In genomic region chr6:142964531-142965385, GRCm38 (mm10) we compare ENCODE assay signal across 8 mouse cellular contexts. TPM values are rescaled to one million over a fixed set of nuclear protein-coding genes. Genes with fewer than 3 reads are reported as not detected.
A peak's percentile ranks its signal among the peaks of the same experiment; 100 is the strongest.
DNase-seq lines count a peak whose midpoint lies in the region; ATAC-seq and TF ChIP-seq lines count a peak whose summit lies in the region.

No protein-coding gene starts in this region.

- TF ChIP-seq CTCF in lung, postnatal 0 days (IDR thresholded peaks at IDR 0.05) = peak; percentile 68

- peak overlapping the region; percentile 42; the same call in 1 of the 2 replicates for H3K27ac ChIP-seq in ES-E14 (ENCODE audit: insufficient read depth, low read depth, low read length, poor library complexity, severe bottlenecking)
- peak overlapping the region; percentile 99 for H3K27ac ChIP-seq in forebrain, embryonic 16.5 days (ENCODE audit: low read length)
- peak overlapping the region; percentile 98 for H3K27ac ChIP-seq in hindbrain, embryonic 15.5 days (replicated peaks)
- H3K27ac ChIP-seq in lung, postnatal 0 days (ENCODE audit: low read length) = no peak overlapping the region

- no peaks in the 10 kb centered on the region for H3K9me3 ChIP-seq in ES-E14 (ENCODE audit: control insufficient read depth, insufficient read depth, low read depth, low read length)
- no peaks in the 10 kb centered on the region for H3K9me3 ChIP-seq in forebrain, embryonic 16.5 days (ENCODE audit: control insufficient read depth, low read length)
- no peaks in the 10 kb centered on the region for H3K9me3 ChIP-seq in hindbrain, embryonic 15.5 days
- no peaks in the 10 kb centered on the region for H3K9me3 ChIP-seq in lung, postnatal 0 days (ENCODE audit: low read length)

- WGBS in forebrain, embryonic 16.5 days = under 1% methylated on average over 39 of the region's 39 CpGs
- 2% methylated on average over 39 of the region's 39 CpGs for WGBS in hindbrain, embryonic 15.5 days
- under 1% methylated on average over 39 of the region's 39 CpGs for WGBS in lung, postnatal 0 days

- peak; percentile 60 for DNase-seq in ES-E14 (ENCODE audit: low read depth, low spot score)
- peak; percentile 83 for DNase-seq in cerebellum, adult 11 months
- peak; percentile 70 to 71 for DNase-seq in layer of hippocampus, postnatal 25 days (ENCODE audit: extremely low spot score in 1 of 2, low spot score in 1 of 2)
- DNase-seq in lung, postnatal 0 days (ENCODE audit: low spot score) = peak; percentile 56
- peak; percentile 58 for DNase-seq in ovary, postnatal 36 days (ENCODE audit: low spot score)
- DNase-seq in thymus, postnatal 36 days = peak; percentile 87 to 90

- no peak for TF ChIP-seq EP300 in lung, postnatal 0 days (IDR thresholded peaks at IDR 0.05)

- H3K4me3 ChIP-seq in ES-E14 (ENCODE audit: insufficient read depth in 1 of 2, low read depth in 1 of 2, low read length in 2 of 2, poor library complexity in 1 of 2, severe bottlenecking in 1 of 2) = peak overlapping the region; percentile 67 to 74
- H3K4me3 ChIP-seq in forebrain, embryonic 16.5 days (replicated peaks; ENCODE audit: low read length) = peak overlapping the region; percentile 83
- H3K4me3 ChIP-seq in hindbrain, embryonic 15.5 days = peak overlapping the region; percentile 88
- H3K4me3 ChIP-seq in lung, postnatal 0 days (ENCODE audit: low read depth, low read length) = peak overlapping the region; percentile 38

- H3K9ac ChIP-seq in ES-E14 (ENCODE audit: insufficient read depth, low read depth, low read length, poor library complexity, severe bottlenecking) = peak overlapping the region; percentile 68
- peak overlapping the region; percentile 94 for H3K9ac ChIP-seq in forebrain, embryonic 16.5 days (replicated peaks; ENCODE audit: low read depth, low read length)
- H3K9ac ChIP-seq in hindbrain, embryonic 15.5 days = peak overlapping the region; percentile 94
- H3K9ac ChIP-seq in lung, postnatal 0 days (replicated peaks; ENCODE audit: low read depth) = no peak overlapping the region

- H3K4me2 ChIP-seq in forebrain, embryonic 16.5 days (ENCODE audit: low read length) = peak overlapping the region; percentile 63
- peak overlapping the region; percentile 73 for H3K4me2 ChIP-seq in hindbrain, embryonic 15.5 days
- peak overlapping the region; percentile 65 for H3K4me2 ChIP-seq in lung, postnatal 0 days (replicated peaks; ENCODE audit: low read depth, low read length)

- no peaks in the 10 kb centered on the region for H3K36me3 ChIP-seq in ES-E14 (ENCODE audit: control insufficient read depth, insufficient read depth, low read length, poor library complexity, severe bottlenecking)
- H3K36me3 ChIP-seq in forebrain, embryonic 16.5 days (ENCODE audit: control insufficient read depth, insufficient read depth) = no peaks in the 10 kb centered on the region
- no peaks in the 10 kb centered on the region for H3K36me3 ChIP-seq in hindbrain, embryonic 15.5 days
- H3K36me3 ChIP-seq in lung, postnatal 0 days (ENCODE audit: insufficient read depth, low read length) = no peaks in the 10 kb centered on the region

- H3K27me3 ChIP-seq in forebrain, embryonic 16.5 days (replicated peaks; ENCODE audit: control insufficient read depth, insufficient read depth, low read length) = no peaks in the 10 kb centered on the region
- H3K27me3 ChIP-seq in hindbrain, embryonic 15.5 days = no peaks in the 10 kb centered on the region
- H3K27me3 ChIP-seq in lung, postnatal 0 days (replicated peaks; ENCODE audit: insufficient read depth, low read length) = peaks cover 31% of the 10 kb centered on the region

- 0 out of 4 replicates have a peak, but pooled peaks cover 2 to 3% of the 10 kb centered on the region in 2 experiments for H3K4me1 ChIP-seq in ES-E14 (ENCODE audit: control insufficient read depth in 2 of 2, insufficient read depth in 2 of 2, low read length in 2 of 2, poor library complexity in 1 of 2)
- peaks cover 21% of the 10 kb centered on the region for H3K4me1 ChIP-seq in forebrain, embryonic 16.5 days (replicated peaks; ENCODE audit: control insufficient read depth, insufficient read depth, low read length)
- H3K4me1 ChIP-seq in hindbrain, embryonic 15.5 days (replicated peaks) = peaks cover 34% of the 10 kb centered on the region
- peaks cover 4% of the 10 kb centered on the region; the same call in 1 of the 2 replicates for H3K4me1 ChIP-seq in lung, postnatal 0 days (ENCODE audit: insufficient read depth, low read depth, low read length)

- ATAC-seq in forebrain, embryonic 16.5 days = peak; percentile 92
- peak; percentile 92 for ATAC-seq in hindbrain, embryonic 15.5 days (ENCODE audit: low FRiP score, low read depth)
- ATAC-seq in lung, postnatal 0 days = peak; percentile 56; the same call in 1 of the 2 replicates

- in situ Hi-C loops in ES-E14 (cut with MboI; ENCODE audit: low sequenced_read_pairs in 2 of 2, unreplicated experiment in 2 of 2) = no loop called here

TF ChIP-seq in ES-E14, 5 proteins besides CTCF, POLR2A, EP300 and RAD21:
- no peak for TF ChIP-seq MAFK (IDR thresholded peaks at IDR 0.05; ENCODE audit: insufficient read depth, low read depth, low read length)
- 0 out of 2 replicates have a peak, but pooled peaks have one; percentile 50 for TF ChIP-seq ZC3H11A (IDR thresholded peaks at IDR 0.05; ENCODE audit: borderline replicate concordance, low read depth, low read length)
- no peak for TF ChIP-seq CHD2 (IDR thresholded peaks at IDR 0.05; ENCODE audit: low read depth, low read length)
- no peak for TF ChIP-seq ZNF384 (IDR thresholded peaks at IDR 0.05; ENCODE audit: low read depth, low read length)
- no peak for TF ChIP-seq HCFC1 (IDR thresholded peaks at IDR 0.05; ENCODE audit: borderline replicate concordance, insufficient read depth, low read length)

RNA-seq across cellular contexts. Expression of gene St8sia1, which starts 0.5 kb away (rescaled TPM):
- 8.2 and 10.1 TPM in 2 replicates for total RNA-seq in ES-E14 (2012; rRNA removed)
- polyA plus RNA-seq in forebrain, embryonic 16.5 days (2015; fragmentation: Nextera tagmentation; extraction: Ambion mirVana) = 6.4 and 6.7 TPM in 2 replicates
- polyA plus RNA-seq in hindbrain, embryonic 15.5 days (2015; fragmentation: Nextera tagmentation; extraction: Ambion mirVana) = 7.0 and 7.8 TPM in 2 replicates
- total RNA-seq in layer of hippocampus, postnatal 25 days (2021) = 10 to 100 TPM; 30.6 to 33.2 TPM
- polyA plus RNA-seq in lung, postnatal 0 days (2015; fragmentation: Nextera tagmentation; extraction: Ambion mirVana) = 0.11 and 0.23 TPM in 2 replicates

Comparison
In these comparisons a context has a peak if more than half of its experiments do, and no peak if none do; other contexts are left out.
1. H3K4me3 ChIP-seq: peak in every context shown above with its lines; median percentile 88 in hindbrain, embryonic 15.5 days; 83 in forebrain, embryonic 16.5 days; 70 in ES-E14; 38 in lung, postnatal 0 days.